Mouse (Mus musculus) spleen, adult 12 weeks (tissue): ENCODE measurements around the gene Zc3h8.
A peak's percentile ranks its signal among the peaks of the same experiment; 100 is the strongest.

Source experiments
- DNase-seq: peaks from one replicate; pipeline ENCODE4 v3.0.0; 2022; ENCODE audit warnings: low spot score

Gene Zc3h8

DNA sequence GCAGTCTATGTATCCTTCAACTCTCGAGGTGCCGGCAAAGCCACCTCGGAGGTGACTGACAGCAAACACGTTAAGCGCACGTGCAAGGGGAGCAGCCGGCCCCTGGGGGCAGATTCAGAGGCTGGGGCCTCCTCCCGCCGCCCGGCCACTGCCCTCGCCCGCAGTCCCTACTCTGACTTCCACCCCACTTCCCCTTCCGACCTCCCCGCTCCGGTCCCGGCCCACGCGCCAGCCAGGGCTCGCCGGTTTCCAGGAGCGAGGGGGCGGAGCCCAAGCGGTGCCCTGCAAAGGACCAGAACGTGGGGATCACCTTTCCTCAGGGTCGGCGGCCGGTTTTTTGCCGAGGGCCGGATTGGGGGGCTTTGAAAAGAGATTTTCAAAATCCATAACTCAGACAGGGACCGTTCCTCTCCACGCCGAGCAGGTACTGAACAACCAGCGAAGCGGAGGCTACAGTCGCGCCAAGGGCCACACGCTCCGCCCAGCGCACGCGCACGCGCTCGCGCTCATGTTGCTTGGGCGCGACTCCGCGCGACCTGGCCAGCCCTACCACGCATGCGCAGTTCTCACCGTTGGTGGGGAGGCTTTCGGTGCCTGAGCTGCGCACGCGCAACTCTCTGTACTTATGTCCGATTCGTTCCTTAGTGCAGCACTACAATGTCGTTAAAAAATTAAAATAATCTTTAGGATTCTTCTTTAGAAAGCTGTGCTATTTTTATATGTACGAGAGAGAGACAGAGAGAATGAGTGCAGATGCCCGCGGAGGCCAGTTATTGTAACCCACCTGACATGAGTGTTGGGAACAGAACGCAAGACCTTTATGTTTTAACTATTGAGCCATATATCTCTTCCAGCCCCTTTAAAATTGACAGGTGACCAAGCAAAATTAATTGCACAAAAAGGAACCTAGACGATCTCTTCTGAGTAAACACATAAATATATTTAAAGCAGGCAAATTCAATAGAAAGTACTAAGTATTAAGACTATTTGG is at the start of gene Zc3h8:
TSS of gene Zc3h8 (minus strand) at position 540 of the 991 bp plus-strand sequence.
- DNase-seq: peak; percentile 96

DNA sequence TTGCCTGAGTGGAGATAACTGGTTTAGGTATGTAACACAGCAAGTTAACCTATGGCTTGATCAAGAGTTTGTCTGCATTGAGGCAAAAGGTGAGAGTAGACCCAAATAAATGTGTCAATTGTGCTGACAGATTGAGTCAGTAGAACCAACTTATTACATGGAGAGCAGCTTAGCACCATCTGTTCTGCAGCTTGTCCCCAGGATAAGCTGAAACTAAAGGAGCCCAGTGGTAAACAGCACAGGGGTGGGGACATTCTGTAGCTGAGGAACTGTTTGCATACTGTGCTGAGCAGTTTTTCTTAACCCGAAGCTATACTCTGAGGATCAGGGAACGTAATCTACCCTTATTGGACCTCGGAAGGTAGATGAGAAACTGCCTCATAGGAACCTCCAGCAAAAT is 40.9 kb upstream of the Zc3h8 start:
- no peak for DNase-seq

DNA sequence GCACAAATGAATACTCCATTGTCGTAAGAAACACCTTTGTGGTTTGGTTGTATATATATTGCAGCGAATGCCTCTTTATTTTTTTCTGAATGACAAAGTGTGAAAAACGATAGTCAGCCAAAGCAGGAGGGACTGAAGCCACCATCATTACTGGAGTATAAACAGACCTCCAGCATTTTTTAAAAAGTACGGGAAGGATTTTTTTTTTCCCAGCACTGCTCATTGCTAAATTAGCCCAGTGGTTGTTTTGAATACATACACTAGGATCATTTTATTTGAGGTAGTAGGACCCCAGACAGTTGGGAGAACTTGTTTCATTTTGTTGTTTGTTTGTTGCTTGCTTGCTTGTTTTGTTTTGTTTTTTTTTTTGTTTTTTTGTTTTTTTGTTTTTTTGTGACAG is 31.7 kb upstream of the Zc3h8 start:
- DNase-seq: no peak

DNA sequence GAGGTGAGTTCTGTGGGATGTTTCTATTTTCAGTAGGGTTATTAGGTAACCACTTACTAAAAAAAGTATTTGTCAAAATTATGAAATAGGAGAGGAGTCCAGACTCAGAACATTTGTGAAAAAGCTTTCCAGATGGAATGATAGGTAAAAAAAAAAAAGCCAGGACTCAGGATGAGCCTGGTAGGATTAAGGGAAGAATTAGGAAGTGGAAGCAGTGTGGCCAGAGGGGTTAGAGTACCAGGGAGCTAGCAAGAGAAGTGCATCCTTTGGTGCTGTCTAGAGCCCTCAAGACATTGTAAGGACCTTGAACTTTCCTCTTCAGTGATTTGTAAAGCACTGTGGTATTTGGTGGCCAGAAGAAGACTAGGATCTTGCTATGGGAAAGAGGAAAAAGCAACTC is 28.4 kb upstream of the Zc3h8 start:
- DNase-seq: no peak

DNA sequence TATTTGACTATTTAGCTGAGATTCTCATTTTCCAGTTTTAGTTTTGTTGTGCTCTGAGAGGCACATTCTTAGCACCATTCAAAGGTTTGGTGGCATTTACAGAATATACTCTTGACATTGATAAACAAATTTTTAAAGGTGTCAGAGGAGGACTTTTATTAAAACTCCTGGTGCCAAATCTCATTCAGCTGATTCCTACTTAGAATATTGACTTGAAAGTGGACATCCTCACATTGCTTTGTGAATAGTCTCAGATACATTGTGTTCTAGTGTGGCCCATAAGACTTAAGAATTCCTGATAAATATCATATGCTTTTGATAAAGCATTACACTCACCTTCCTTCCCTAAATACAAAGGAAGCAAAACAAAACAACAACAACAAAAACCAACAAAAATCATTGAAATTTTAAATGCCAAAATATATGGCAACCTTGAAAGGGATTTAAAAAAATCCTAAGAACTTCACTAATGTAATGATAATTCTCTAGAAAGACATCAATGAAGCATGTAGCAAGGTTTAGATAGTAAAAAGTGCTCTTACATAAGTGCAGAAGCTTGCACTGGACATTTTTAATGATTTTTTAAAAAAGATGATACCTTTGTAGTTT is 24.7 kb upstream of the Zc3h8 start:
- DNase-seq: no peak

DNA sequence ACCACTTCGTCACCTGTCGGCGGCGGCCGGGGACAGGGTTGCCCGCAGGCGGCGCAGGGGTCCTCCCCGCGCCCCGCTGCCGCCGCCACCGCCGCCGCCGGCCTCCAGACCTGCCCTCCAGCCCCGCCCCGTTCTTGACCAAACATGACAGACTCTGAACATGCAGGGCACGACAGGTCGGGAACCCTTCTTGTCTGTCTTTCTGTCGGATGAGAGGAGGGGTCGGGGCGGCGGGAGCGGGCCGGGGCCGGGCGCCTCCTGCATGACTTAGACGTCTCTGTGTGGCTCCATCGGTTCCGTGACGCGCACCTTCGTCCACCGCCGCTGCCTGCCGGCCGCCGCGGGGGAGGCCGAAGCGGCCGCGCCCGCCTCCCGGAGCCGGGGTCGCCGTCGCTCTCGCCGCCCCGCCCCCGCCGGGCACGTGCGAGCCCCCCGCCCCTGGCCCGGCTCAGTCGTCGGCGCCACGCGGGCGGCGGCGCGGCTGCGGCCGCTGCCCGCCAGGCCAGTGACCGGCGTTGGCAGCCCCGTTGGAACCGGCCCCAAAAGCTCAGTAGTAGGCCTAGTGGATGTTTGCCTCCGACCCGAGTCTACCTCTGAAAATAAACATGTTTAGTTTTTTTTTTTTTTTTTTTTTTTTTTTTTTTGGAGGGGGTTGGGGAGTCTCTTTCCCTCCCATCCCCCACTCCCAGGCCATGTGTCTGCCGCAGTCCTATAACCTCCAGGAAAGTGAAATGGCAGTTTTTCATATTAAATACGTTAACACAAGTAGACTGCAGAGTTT is 24.0 kb upstream of the Zc3h8 start, which contains the start of gene Gm10762:
TSS of gene Gm10762 (minus strand) at position 65 of the 781 bp plus-strand sequence.
- DNase-seq: peak; percentile 65

DNA sequence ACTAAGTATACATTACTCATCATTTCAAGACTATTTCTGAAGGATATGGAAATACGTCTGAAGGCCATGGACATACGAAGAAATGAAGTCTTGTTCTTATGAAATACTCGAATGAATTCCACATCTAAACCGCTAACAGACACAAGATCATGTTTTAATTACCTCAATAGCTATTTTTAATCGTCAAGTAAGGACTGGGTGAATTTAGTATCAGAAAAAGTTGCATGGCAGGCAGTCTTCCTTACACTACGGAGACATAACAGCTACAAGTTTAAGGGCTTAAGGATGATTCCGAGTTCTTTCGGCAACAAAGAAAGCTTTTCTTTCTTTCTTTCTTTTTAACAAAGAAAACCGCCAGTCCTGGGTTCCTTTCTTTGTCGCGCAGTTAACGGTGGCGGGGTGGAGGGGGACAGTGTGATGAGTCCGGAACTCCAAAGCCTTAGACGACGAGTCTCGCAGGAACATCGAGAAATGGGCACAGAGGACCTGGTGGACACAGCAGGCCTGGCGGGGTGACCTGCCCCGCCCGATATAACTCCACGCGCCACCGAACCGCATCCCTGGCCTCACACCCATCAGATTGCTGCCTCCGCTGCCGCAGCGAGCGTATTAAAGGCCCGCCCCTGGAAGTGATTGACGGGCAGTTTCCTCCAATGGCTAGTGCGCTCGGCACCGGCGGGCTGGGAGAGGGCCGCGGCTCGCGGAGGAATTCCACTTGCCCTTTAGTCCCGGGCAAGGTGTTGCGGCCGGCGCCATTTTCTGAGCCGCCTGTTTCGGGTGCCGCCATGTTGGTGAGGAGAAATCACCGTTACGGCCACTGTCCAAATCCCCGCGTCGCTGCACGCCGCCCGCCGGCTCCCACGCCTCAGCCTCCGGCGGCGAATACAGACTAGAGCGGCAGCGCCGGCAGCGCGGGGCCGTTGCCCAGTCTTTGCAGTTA is 23.0 kb upstream of the Zc3h8 start, which contains the start of gene Zc3h6:
TSS of gene Zc3h6 (plus strand) at position 762 of the 940 bp plus-strand sequence.
- peak; percentile 99 for DNase-seq

DNA sequence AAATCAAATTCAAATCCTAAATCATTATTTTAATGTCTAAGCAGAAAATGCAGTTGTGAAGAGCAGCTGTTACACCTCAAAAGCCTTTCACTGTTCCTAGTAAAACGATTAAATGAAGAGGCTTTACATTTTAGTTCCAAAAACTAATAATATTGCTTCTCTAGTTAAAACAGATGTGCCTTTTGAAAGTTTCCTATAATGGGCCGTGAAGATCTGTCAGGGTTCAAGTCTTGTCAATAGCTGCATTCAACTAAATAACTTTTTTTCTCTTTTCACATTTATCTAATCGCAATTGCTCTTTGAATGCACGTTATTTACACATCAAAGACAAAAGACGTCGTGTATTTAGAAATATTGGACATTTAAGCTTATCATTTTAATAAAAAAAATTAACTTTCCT is 22.4 kb upstream of the Zc3h8 start:
- no peak for DNase-seq

DNA sequence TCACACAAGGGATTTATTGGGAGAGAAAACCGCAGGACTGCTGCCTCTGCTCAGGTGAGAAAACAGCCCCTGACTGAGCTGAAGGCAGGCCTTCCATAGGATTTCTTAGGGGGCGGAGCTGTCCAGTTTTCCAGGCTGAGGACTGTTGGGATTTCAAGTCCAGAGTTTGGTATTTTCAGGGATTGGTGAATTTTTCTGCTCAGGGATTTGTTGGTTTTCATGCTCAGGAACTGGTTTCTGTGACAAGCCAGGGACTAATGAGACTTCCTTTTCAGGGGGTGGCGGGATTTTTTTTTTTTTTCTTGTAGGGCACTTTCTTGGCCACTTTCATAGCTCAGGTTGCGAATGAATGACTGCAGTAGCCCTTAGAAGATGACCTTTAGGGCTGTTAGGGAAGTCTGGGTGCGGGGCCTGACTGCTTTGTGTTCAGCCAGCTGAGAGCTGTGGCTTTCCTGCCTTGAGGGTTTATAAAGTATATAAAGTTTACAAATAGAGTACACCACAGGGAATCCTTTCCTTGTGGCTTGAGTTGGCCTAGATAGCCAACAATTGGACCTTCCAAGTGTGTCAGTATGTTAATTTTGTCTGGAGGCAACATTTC is 21.7 kb upstream of the Zc3h8 start:
- DNase-seq: no peak

DNA sequence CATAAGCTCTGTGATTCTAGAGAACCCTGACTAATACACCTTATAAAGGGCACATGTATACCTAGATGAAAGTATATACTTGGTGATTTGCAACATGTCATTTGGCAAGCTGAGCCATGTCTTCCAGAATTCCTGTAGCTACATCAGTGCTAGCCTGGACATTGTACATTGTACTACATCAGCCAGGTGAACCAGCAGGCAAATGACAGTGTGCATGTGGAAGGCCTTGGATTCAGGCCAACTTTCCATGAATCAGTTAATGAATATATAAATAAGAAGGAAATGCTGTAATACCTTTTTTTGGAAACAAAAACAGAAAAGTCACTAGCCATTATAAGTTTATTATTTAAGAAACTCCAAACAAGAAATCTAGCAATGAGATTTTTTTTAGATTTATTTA is 10.3 kb upstream of the Zc3h8 start:
- DNase-seq: no peak

DNA sequence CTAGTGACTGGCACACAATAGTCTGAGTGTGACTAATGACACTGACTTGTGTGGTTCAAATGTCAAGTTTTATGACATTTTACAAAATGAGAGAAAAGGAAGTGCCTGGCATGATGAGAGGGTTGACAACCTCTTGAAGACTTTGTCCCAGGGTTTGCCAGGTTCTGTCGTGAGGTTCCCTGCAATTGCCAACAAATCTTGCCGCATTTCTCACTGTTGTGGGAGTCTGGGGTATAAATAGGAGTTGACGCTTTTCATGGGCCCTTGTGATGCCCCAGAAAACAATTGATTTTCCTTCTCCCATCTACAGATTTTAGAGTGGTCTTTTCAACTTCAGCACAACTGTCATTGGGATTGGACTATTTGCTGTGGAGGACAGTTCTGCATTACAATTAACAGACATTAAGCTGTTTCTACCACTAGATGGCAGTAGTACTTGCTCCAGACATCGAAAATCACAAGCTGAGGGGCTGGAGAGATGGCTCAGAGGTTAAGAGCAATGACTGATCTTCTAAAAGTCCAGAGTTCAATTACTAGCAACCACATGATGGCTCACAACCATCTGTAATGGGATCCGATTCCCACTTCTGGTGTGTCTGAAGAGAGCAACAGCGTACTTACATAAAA is 4.2 kb upstream of the Zc3h8 start:
- no peak for DNase-seq

DNA sequence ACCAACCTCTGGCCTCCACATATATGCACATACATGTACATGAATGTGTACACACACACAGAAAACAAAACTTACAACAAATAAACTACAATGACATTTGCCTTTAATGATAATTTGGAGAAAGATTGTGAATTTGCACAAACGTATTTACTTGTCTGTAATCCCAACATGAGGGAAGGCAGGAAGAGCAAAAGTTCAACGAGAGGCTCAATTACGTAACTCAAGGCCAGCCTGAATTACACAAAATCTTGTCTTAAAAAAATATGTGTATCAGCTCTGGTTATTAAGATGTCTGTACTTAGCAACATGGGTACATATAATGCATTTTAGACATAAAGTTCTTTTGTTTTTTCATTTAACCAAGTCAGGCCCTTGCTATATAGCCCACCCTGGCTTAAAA is 7.6 kb downstream of the Zc3h8 start:
- no peak for DNase-seq

DNA sequence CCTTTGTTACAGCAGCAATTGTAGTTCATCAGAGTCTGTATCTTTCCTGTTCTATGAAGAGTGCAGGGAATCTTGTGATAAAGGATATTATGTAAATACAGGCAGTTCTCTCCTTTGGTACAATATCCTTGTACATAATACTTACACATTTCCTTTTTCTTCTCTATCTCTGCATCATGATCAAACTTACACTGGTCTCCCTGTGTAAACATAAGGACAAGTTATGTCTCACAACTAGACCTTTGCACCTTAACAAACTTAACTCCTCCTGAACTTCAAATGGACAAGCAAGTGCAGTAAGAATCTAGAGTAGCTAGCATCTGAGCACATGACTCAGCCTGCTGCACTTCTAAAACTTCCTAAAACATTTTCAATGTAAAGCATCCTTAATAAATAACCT is 13.2 kb downstream of the Zc3h8 start:
- DNase-seq: no peak

DNA sequence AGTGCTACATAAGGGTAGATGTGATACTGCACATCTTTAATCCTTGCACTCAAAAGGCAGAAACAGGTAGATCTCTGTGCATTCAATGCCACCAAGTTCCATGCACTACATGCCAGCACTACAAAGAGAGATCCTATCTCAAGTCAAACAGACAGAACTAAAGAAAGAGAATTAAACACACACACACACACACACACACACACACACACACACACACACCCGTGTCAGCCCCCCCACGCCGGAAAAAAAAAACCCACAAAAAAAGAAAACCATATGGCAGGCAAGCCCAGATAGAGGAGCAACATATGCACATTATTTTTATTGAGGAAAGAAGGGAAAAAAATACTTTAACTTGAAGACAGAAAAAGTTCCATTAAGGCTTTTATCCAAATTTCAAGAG is 15.4 kb downstream of the Zc3h8 start:
- no peak for DNase-seq

DNA sequence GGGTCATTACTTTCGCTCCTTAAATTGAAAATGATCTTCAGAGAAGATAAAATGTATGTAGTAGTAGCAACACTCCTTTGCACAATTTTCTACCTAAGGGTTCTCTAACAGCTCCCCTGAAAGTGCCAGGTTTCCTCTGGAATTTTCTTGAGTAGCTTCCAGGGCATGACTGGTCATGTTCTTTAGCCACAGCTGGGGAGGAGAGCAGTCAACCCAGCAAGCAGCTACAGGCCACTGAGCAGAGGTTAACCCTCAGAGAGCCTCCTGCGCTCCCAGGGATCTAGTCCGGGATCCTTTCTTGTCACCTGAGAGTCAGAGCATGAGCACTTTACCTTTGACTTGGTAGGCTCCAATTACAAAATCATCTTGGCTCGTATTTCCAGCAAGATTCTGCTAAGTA is 19.1 kb downstream of the Zc3h8 start:
- no peak for DNase-seq

DNA sequence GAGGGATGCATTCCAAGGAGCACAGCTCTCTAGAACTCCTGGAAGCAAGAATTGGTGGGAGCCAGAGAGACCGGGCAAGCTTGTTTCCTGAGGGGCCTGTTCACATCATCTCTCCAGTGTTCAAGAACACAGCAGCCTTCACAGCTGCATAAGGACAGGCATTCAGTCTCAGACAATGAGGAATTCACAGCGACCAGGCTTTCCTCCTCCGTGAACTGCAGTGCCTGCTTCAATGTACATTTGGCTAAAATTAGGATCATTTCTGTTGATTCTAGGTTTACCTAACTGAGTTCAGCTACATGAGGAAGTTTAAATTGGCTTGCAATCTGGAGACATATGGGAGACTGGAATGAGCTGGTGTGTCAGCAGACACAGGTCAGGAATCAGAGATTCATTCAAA is 27.3 kb downstream of the Zc3h8 start:
- DNase-seq: no peak

DNA sequence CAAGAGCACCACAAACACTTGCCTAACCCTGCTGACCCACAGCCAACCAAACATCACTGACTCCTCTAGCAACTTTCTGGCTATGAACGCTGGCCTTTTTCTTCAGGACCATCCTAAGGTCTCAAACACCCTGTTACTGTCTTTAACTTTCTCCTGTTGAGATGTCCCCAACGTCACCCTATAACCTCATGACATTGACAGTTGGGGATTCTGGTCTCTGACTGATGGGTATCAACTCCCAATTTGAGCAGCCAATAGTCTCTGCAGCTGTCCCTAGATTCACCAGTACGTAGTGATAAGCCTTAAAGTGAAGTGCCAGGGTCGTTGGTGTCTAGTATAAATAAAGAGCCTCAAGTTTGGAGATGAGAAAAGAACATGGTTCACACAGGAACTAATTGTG is 28.9 kb downstream of the Zc3h8 start:
- DNase-seq: no peak

DNA sequence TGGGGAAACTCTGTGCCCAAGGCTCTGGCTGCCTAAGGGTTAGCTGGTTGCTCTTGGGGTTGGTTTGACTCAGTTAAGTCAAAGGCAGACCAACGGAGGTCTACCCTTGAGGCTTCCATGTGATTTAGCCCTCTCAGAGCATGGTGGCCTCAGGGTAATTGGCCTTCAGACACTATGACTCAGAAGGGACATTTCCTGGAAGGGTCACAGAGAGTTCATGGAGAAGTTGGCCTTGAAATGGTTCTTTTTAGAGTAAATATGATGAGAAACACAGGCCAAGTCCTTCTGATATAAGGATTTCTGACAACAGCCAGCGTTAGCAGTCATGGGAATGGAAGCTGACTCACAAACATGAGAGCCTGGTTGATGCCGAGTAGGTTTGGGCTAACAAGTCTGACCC is 40.2 kb downstream of the Zc3h8 start:
- DNase-seq: no peak

DNA sequence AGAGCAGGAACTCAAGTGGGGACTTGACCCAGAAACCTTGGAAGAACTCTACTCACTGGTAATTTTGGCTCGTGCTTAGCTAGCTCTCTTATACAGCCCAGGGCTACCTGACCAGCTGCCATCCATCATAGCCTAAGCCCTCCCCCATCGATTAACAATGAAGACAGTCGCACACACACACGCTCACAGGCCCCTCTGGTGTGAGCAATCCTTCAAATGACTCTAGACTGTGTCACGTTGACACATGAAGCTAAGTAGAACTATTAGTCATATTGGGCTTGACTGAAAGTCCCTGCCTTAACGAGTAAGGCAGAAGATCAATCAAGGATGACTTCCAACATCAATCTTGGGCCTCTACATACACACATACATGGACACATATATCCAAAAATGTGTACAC is 41.0 kb downstream of the Zc3h8 start:
- DNase-seq: no peak

DNA sequence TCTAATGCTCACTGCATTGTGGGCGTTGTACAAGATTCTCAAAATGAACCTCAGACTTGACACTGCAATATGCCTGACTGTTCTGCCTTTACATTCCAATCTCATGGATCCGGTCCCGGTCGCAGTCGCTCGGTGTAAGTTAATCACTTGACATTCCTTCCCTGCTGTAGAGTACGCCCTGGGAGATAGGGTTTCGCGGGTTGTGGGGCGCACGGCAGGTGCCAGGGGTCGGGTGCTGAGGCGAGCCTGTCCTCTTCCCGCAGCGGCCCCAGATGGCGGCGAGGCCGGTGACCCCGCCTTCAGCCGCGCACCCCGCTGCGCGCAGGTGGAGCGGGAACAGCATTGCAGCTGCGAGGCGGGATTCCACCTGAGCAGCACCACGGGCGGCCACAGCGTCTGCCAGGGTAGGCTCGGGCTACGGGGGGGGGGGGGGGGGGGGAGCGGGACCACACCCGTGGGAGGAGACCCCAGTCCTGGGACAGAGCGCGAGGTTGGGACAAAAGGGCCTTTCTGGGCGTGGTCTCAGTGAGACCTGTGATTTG is 51.6 kb downstream of the Zc3h8 start:
- no peak for DNase-seq
